Mouse (Mus musculus) erythroblast, adult 5-6 weeks (primary cell): Measurements from ENCODE around the gene Slc25a16. TPM values are rescaled to one million over a fixed set of nuclear protein-coding genes. Genes with fewer than 3 reads are reported as not detected.

Experiments
- ATAC-seq: replicated peaks from 2 replicates; pipeline ENCODE4 v1.8.0; 2016; ENCODE audit warnings: moderate number of reproducible peaks, mild to moderate bottlenecking, moderate TSS enrichment, inconsistent platforms; ENCODE audit not compliant: poor library complexity, low FRiP score, severe bottlenecking
- total RNA-seq, 2 experiments: library from RNA; stranded (forward) in 1 of 2; stranded (reverse) in 1 of 2; fragments of 150-400 nt in 1 of 2; fragments of 200-764, 138-1000 nt in 1 of 2; gene quantifications; 2 replicates each; pipeline versions ENCODE4 v1.2.3 to v1.2.4; 2015 to 2017; ENCODE audit warnings: low replicate concordance in 2 of 2

Slc25a16 gene
- total RNA-seq, 2 experiments from 2014 or later: 6.7 to 9.3 TPM

DNA sequence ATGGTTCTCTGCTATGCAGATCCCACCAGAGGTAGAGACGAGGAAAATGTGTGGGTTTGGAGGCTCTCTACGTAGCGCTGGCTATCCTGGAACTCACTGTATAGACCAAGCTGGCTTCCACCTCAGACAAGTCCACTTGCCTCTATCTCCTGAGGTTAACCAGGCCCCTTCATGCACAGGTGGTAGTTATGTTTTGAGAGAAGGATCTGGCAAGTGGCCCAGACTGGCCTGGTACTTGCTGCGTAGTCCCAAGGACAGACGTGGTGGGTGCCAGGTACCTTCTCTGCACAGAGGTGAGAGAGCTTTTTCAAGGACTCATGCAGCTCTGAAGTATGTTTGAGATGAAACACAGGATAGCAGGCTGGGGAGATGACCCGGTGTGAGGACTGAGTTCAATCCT is 64.1 kb downstream of the Slc25a16 start:
- ATAC-seq: no peak

DNA sequence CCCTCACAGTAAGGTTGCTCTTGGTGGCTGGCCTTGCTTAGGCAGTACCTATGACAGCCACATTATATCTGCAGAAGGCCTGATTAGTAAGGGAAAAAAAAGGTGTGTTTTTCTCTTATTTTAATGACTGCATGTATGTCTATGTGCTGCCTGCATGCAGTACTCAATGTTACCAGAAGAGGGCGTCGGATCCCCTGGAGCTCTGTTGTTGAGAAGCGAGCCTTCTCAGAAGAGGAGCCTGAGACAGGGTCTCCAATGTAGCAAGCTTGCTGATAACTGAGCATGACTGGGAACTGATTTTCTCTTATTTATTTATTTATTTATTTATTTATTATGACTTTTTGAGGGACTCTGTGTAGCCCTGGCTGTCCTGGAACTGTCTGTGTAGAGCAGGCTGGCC is 66.9 kb downstream of the Slc25a16 start:
- no peak for ATAC-seq

- no peak for ATAC-seq
Observed at GRCm38 (mm10) chr10:62990636-62991035, 70.2 kb downstream of the Slc25a16 start.

DNA sequence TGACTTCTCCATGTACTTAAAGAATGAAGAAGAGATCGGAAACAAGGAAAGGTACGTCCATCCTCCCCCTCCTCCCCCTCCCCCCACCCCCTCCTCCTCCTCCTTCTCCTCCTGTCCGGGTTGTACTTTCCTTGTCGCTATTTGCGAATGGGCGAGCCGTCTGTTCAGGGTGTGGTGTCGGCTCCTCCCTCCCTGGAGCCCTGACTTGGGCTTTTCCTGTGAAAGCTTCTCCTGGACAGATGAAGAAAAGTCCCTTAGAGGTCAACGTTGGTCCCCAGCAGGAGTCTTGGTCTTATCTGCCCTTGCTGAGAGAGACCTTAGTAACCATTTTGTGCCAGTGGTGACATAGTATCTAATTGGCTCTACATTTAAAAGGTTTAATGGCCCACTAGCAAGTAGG is 73.6 kb downstream of the Slc25a16 start:
- no peak for ATAC-seq

Other genes with a start within 250 kb of the Slc25a16 start
- not detected in 2 replicates for gene Stox1, start 194.5 kb upstream of the Slc25a16 start, total RNA-seq (2015; ENCODE audit: low replicate concordance)
- not detected in 2 replicates for gene Stox1, start 194.5 kb upstream of the Slc25a16 start, total RNA-seq (2017; ENCODE audit: low replicate concordance)
- 49.9 and 82.2 TPM in 2 replicates for gene Ccar1, start 128.3 kb upstream of the Slc25a16 start, total RNA-seq (2015; ENCODE audit: low replicate concordance)
- 59.5 and 98.3 TPM in 2 replicates for gene Ccar1, start 128.3 kb upstream of the Slc25a16 start, total RNA-seq (2017; ENCODE audit: low replicate concordance)
- 1.3 and 3.7 TPM in 2 replicates for gene Tet1, start 11.6 kb upstream of the Slc25a16 start, total RNA-seq (2015; ENCODE audit: low replicate concordance)
- 0.84 and 1.1 TPM in 2 replicates for gene Tet1, start 11.6 kb upstream of the Slc25a16 start, total RNA-seq (2017; ENCODE audit: low replicate concordance)
- 21.3 and 21.9 TPM in 2 replicates for gene Dna2, start 26.4 kb downstream of the Slc25a16 start, total RNA-seq (2015; ENCODE audit: low replicate concordance)
- gene Dna2, start 26.4 kb downstream of the Slc25a16 start, total RNA-seq (2017; ENCODE audit: low replicate concordance): 18.1 and 21.2 TPM in 2 replicates
- gene Rufy2, start 59.6 kb downstream of the Slc25a16 start, total RNA-seq (2015; ENCODE audit: low replicate concordance): 1.3 and 10.0 TPM in 2 replicates
- 1.7 and 3.9 TPM in 2 replicates for gene Rufy2, start 59.6 kb downstream of the Slc25a16 start, total RNA-seq (2017; ENCODE audit: low replicate concordance)
- 6.1 and 13.6 TPM in 2 replicates for gene Hnrnph3, start 103.6 kb downstream of the Slc25a16 start, total RNA-seq (2015; ENCODE audit: low replicate concordance)
- 7.6 and 27.6 TPM in 2 replicates for gene Hnrnph3, start 103.6 kb downstream of the Slc25a16 start, total RNA-seq (2017; ENCODE audit: low replicate concordance)
- not detected in 2 replicates for gene Pbld2, start 103.7 kb downstream of the Slc25a16 start, total RNA-seq (2015; ENCODE audit: low replicate concordance)
- not detected in 2 replicates for gene Pbld2, start 103.7 kb downstream of the Slc25a16 start, total RNA-seq (2017; ENCODE audit: low replicate concordance)
- not detected in 2 replicates for gene Pbld1, start 139.5 kb downstream of the Slc25a16 start, total RNA-seq (2015; ENCODE audit: low replicate concordance)
- gene Pbld1, start 139.5 kb downstream of the Slc25a16 start, total RNA-seq (2017; ENCODE audit: low replicate concordance): not detected in 2 replicates
- not detected in 2 replicates for gene Atoh7, start 179.0 kb downstream of the Slc25a16 start, total RNA-seq (2015; ENCODE audit: low replicate concordance)
- gene Atoh7, start 179.0 kb downstream of the Slc25a16 start, total RNA-seq (2017; ENCODE audit: low replicate concordance): not detected in 2 replicates